Mouse (Mus musculus) limb, embryonic 14.5 days (tissue): ENCODE measurements at regions not wholly inside any gene's neighbourhood (a gene's known extent, or its start where the extent isn't known, plus 50 kb on each side); places are given as distances from the start of the nearest gene placed in this dataset.

Experiments used
- ATAC-seq: fragments of 200-750 bp; cut with Nextera tagmentation; 2 replicates; pipeline ENCODE4 v1.8.0; 2017; ENCODE audit warnings: low read depth, moderate number of reproducible peaks, moderate TSS enrichment; ENCODE audit not compliant: low FRiP score
- DNase-seq: peaks from one replicate; pipeline ENCODE4 v3.0.0-alpha.2; 2015; ENCODE audit warnings: low spot score
- H3K27ac ChIP-seq: fragments of 300-500 bp; sonication (generic); replicated peaks from 2 replicates; pipeline ENCODE4 v1.5.1; 2014; ENCODE audit warnings: low read depth, mild to moderate bottlenecking, low read length, moderate library complexity, mixed read lengths
- H3K27me3 ChIP-seq: fragments of 300-500 bp; sonication (generic); 2 replicates; pipeline ENCODE4 v1.6.1; 2014; ENCODE audit warnings: low read length, mixed read lengths; ENCODE audit not compliant: control insufficient read depth, insufficient read depth
- H3K36me3 ChIP-seq: fragments of 300-500 bp; sonication (generic); 2 replicates; pipeline ENCODE4 v1.6.1; 2014; ENCODE audit warnings: mild to moderate bottlenecking, low read length, moderate library complexity, mixed read lengths; ENCODE audit not compliant: control insufficient read depth, insufficient read depth
- H3K4me1 ChIP-seq: fragments of 300-500 bp; sonication (generic); 2 replicates; pipeline ENCODE4 v1.6.1; 2014; ENCODE audit warnings: antibody characterized with exemption, low read length, mixed read lengths; ENCODE audit not compliant: control insufficient read depth, insufficient read depth
- H3K4me2 ChIP-seq: fragments of 300-500 bp; sonication (generic); replicated peaks from 2 replicates; pipeline ENCODE4 v1.6.1; 2014; ENCODE audit warnings: low read depth, mild to moderate bottlenecking, low read length, moderate library complexity; ENCODE audit not compliant: severe bottlenecking
- H3K4me3 ChIP-seq: fragments of 300-500 bp; sonication (generic); replicated peaks from 2 replicates; pipeline ENCODE4 v1.5.1; 2014; ENCODE audit warnings: low read length
- H3K9ac ChIP-seq: fragments of 300-500 bp; sonication (generic); 2 replicates; pipeline ENCODE4 v1.6.1; 2014; ENCODE audit warnings: mild to moderate bottlenecking, low read depth, low read length, moderate library complexity; ENCODE audit not compliant: severe bottlenecking
- H3K9me3 ChIP-seq: fragments of 300-500 bp; sonication (generic); 2 replicates; pipeline ENCODE4 v1.6.1; 2016; ENCODE audit warnings: low read length; ENCODE audit not compliant: control insufficient read depth
- POLR2A ChIP-seq: fragments of 200-500 bp; IDR thresholded peaks from 2 replicates; pipeline ENCODE4 v1.8.0; 2012; ENCODE audit warnings: inconsistent platforms, mild to moderate bottlenecking, moderate library complexity, borderline replicate concordance; ENCODE audit not compliant: insufficient read depth, insufficient read length; ENCODE audit errors: extremely low read depth
- WGBS: fragments of 180-500 bp; shearing (Covaris S2); extraction: QIAGEN DNeasy Blood & Tissue Kit; methylation state at CpG from one replicate; pipeline ENCODE4 v1.1.7; 2014; 5-methylcytosine and 5-hydroxymethylcytosine counted together

GRCm38 (mm10) chr1:76402854-76403253 lies 856.8 kb downstream of the Slc4a3 start:
- no peaks in the 10 kb centered on the region for H3K9me3 ChIP-seq
- H3K27ac ChIP-seq: no peak overlapping the region
- H3K4me1 ChIP-seq: no peaks in the 10 kb centered on the region
- no peak overlapping the region for H3K9ac ChIP-seq
- no peak overlapping the region for H3K4me2 ChIP-seq
- H3K36me3 ChIP-seq: no peaks in the 10 kb centered on the region
- no peaks in the 10 kb centered on the region for H3K27me3 ChIP-seq
- no peak for DNase-seq
- WGBS: 75% methylated on average over 2 of the region's 2 CpGs
- ATAC-seq: no peak
- no peak for TF ChIP-seq POLR2A
- H3K4me3 ChIP-seq: no peak overlapping the region

DNA sequence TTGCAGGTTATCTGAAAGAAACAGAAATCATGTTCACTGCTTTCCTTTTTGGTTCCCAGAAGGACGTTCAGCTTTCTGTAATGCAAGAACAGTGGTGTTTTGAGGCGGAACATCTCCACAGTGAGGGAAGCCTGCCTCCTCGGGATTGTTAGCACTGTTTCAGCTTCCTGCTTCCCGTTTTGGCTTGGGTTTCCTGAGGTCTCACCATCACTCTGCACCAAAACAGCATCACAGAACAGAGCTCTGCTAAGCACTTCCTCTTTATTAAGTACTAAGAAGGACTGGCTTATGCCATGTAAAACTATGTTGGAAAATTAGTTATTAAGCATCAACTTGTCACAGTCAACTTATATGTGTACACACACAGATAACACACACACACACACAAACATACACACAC lies 857.9 kb downstream of the Slc4a3 start:
- no peaks in the 10 kb centered on the region for H3K9me3 ChIP-seq
- H3K27ac ChIP-seq: no peak overlapping the region
- WGBS: 64% methylated on average over 4 of the region's 4 CpGs
- H3K4me2 ChIP-seq: no peak overlapping the region
- no peak overlapping the region for H3K4me3 ChIP-seq
- no peak for DNase-seq
- TF ChIP-seq POLR2A: no peak
- no peaks in the 10 kb centered on the region for H3K27me3 ChIP-seq
- no peaks in the 10 kb centered on the region for H3K36me3 ChIP-seq
- H3K4me1 ChIP-seq: no peaks in the 10 kb centered on the region
- ATAC-seq: no peak
- H3K9ac ChIP-seq: no peak overlapping the region

GRCm38 (mm10) chr1:76410813-76411212 lies 864.7 kb downstream of the Slc4a3 start:
- DNase-seq (no peak), ATAC-seq (no peak)
- Histone ChIP-seq H3K27me3 (no peaks in the 10 kb centered on the region), H3K4me2 (no peak overlapping the region), H3K4me3 (no peak overlapping the region), H3K9me3 (no peaks in the 10 kb centered on the region), H3K4me1 (no peaks in the 10 kb centered on the region), H3K36me3 (no peaks in the 10 kb centered on the region), H3K27ac (no peak overlapping the region), H3K9ac (no peak overlapping the region)
- no peak for TF ChIP-seq POLR2A
- 93% methylated on average over 4 of the region's 4 CpGs for WGBS

DNA sequence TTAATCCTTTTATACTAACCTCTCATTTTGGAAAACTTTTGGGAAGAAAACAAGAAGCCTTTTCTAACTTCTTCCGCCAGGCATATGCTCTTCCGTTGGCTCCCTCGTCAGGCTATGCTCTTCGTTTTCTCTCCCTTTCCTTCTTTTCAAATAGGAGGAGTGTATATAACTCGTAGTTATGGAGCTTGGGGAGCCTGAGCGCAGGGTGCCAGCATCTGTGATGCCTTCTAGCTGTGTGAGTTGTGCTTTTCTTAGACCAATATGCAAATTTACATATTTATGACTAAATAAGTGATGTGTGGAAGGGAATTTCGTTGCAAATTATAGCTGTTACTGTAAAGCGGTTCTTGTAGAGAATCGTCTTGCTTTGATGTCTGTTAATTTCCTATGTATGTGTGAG lies 874.5 kb downstream of the Slc4a3 start:
- H3K9me3 ChIP-seq: no peaks in the 10 kb centered on the region
- WGBS: 83% methylated on average over 9 of the region's 9 CpGs

DNA sequence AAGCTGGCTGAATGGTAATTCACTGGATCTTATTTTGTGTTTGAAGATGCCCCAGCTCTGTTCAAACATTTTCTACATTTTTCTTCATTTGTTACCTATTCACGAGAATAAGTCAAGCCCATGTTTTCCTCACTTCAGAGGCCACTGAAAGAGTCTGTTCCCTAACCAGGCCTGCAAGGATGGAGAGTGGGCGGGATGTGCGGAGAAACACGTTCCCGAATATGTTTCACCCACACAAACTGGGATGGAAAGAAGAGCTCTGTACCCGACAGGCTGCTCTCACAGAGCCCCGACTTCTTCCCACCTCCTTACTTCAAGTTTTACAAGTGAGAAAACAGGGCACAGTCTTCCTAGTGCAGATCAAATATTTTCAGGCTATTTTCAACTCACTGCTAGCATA lies 881.4 kb downstream of the Slc4a3 start:
- no peak for TF ChIP-seq POLR2A
- Histone ChIP-seq H3K4me2 (no peak overlapping the region), H3K4me3 (no peak overlapping the region), H3K36me3 (no peaks in the 10 kb centered on the region), H3K4me1 (no peaks in the 10 kb centered on the region), H3K9me3 (no peaks in the 10 kb centered on the region), H3K27me3 (no peaks in the 10 kb centered on the region), H3K9ac (no peak overlapping the region), H3K27ac (no peak overlapping the region)
- WGBS: 75% methylated on average over 7 of the region's 7 CpGs
- ATAC-seq: no peak
- no peak for DNase-seq

More for the DNA sequence above, 874.5 kb downstream of the Slc4a3 start:
- Histone ChIP-seq H3K4me3 (no peak overlapping the region), H3K27me3 (no peaks in the 10 kb centered on the region), H3K4me1 (no peaks in the 10 kb centered on the region), H3K27ac (no peak overlapping the region), H3K36me3 (no peaks in the 10 kb centered on the region), H3K9ac (no peak overlapping the region), H3K4me2 (no peak overlapping the region)
- DNase-seq: no peak
- TF ChIP-seq POLR2A: no peak
- no peak for ATAC-seq

DNA sequence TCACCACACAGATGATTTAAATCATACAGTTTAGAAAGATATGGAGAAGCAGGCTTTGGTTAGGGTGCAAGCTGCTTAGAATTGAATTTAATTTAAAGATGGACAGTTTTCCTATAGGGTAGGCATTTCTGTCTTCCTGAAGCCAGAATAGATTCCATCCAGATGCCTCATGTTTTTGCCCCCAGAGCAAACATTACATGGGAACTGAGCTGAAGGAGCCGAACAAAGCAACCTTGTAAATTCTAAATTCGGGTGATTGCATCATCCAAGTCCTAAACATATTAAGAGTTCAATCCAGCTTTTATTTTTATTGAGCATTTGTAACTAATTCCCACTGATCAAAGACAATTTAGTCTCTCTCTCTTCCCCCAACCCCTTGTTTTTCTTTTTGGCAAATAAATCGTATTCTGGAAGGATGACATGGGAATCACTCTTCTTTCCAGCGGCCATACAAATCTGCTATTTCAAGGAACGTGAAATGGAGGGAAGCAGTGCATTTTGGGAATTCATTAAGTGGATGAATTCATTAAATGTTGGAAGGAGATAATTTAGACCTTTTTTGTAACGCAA lies 884.1 kb downstream of the Slc4a3 start:
- DNase-seq (peak; percentile 47), ATAC-seq (no peak)
- H3K36me3 ChIP-seq: no peaks in the 10 kb centered on the region
- H3K27me3 ChIP-seq: no peaks in the 10 kb centered on the region
- no peaks in the 10 kb centered on the region for H3K4me1 ChIP-seq
- no peak overlapping the region for H3K4me2 ChIP-seq
- no peak overlapping the region for H3K4me3 ChIP-seq
- no peak overlapping the region for H3K9ac ChIP-seq
- no peak overlapping the region for H3K27ac ChIP-seq
- 54% methylated on average over 6 of the region's 6 CpGs for WGBS
- H3K9me3 ChIP-seq: no peaks in the 10 kb centered on the region
- no peak for TF ChIP-seq POLR2A
